Comparison of ENCODE assay signal across 19 mouse cellular contexts in the genomic region with DNA sequence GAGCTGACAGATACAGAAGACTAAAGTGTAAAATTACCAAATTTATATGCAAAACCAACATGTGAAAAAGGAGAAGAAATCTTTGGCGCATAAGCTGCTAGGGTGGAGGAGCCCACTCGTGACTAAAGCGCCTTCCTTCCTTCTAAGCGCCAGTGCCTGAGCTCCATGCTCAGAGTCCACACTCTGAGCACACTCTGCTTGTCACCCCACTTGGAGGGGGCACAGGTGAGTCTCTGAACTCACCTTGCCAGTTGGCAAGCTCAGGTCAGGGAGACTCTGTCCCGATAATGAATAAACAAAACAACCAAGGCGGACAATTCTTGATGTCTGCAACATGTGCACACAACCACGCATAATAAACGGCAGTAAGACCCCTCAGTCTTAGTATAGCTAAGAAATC. TPM values are rescaled to one million over a fixed set of nuclear protein-coding genes. Genes with fewer than 3 reads are reported as not detected.
DNase-seq lines count a peak whose midpoint lies in the region; ATAC-seq and TF ChIP-seq lines count a peak whose summit lies in the region.
"Had no signal": no experiment of that assay in that cellular context is flagged by ENCODE, and none has a peak within 500 bp of the region (broad histone marks: within the 10 kb centered on the region; RNA-seq: fewer than 3 reads in every experiment).

No protein-coding gene starts in this region.

- H3K9me3 ChIP-seq in liver, embryonic 12.5 days (replicated peaks): no peaks in the 10 kb centered on the region
- no peaks in the 10 kb centered on the region for H3K9me3 ChIP-seq in intestine, embryonic 15.5 days
- H3K9me3 ChIP-seq in liver, postnatal 0 days (ENCODE audit: low read length): no peaks in the 10 kb centered on the region
- no peaks in the 10 kb centered on the region for H3K9me3 ChIP-seq in stomach, embryonic 16.5 days (replicated peaks; ENCODE audit: control insufficient read depth, low read length)
- H3K9me3 ChIP-seq in limb, embryonic 10.5 days (replicated peaks): no peaks in the 10 kb centered on the region
- no peaks in the 10 kb centered on the region for H3K9me3 ChIP-seq in hindbrain, embryonic 11.5 days (ENCODE audit: control insufficient read depth, low read length)
- H3K9me3 ChIP-seq: heart, embryonic 13.5 days; hindbrain, embryonic 13.5 days; midbrain, embryonic 15.5 days; neural tube, embryonic 12.5 days had no signal

- peak overlapping the region; percentile 9; the same call in 1 of the 2 replicates for H3K9ac ChIP-seq in liver, adult 2 months (ENCODE audit: low read depth, low read length)
- no peak overlapping the region for H3K9ac ChIP-seq in liver, embryonic 12.5 days
- H3K9ac ChIP-seq in intestine, embryonic 15.5 days: no peak overlapping the region
- H3K9ac ChIP-seq in liver, postnatal 0 days (replicated peaks): no peak overlapping the region
- H3K9ac ChIP-seq in stomach, embryonic 16.5 days (ENCODE audit: low read length): no peak overlapping the region
- H3K9ac ChIP-seq in hindbrain, embryonic 11.5 days (ENCODE audit: low read depth, low read length): no peak overlapping the region
- H3K9ac ChIP-seq: heart, embryonic 13.5 days; hindbrain, embryonic 13.5 days; lung, embryonic 14.5 days; midbrain, embryonic 15.5 days; neural tube, embryonic 12.5 days had no signal

- no peak for TF ChIP-seq POLR2A in liver, adult 2 months (IDR thresholded peaks at IDR 0.05; ENCODE audit: extremely low read depth, insufficient read depth, low read length)

- H3K27me3 ChIP-seq in liver, adult 2 months (ENCODE audit: control insufficient read depth, insufficient read depth, low read length): no peaks in the 10 kb centered on the region
- 0 out of 2 replicates have a peak, but pooled peaks cover 7% of the 10 kb centered on the region for H3K27me3 ChIP-seq in liver, embryonic 12.5 days (replicated peaks)
- H3K27me3 ChIP-seq in intestine, embryonic 15.5 days (replicated peaks): no peaks in the 10 kb centered on the region
- H3K27me3 ChIP-seq in liver, postnatal 0 days (ENCODE audit: insufficient read depth, low read length): no peaks in the 10 kb centered on the region
- no peaks in the 10 kb centered on the region for H3K27me3 ChIP-seq in stomach, embryonic 16.5 days (ENCODE audit: control insufficient read depth, insufficient read depth, low read length)
- H3K27me3 ChIP-seq in limb, embryonic 10.5 days (ENCODE audit: low read depth, poor library complexity, severe bottlenecking): no peaks in the 10 kb centered on the region
- no peaks in the 10 kb centered on the region for H3K27me3 ChIP-seq in hindbrain, embryonic 11.5 days (ENCODE audit: control insufficient read depth, insufficient read depth, low read length)
- H3K27me3 ChIP-seq: heart, embryonic 13.5 days; hindbrain, embryonic 13.5 days; midbrain, embryonic 15.5 days; neural tube, embryonic 12.5 days had no signal

- no peak for TF ChIP-seq EP300 in liver, postnatal 0 days (IDR thresholded peaks at IDR 0.05; ENCODE audit: low read depth)

- peaks cover 38% of the 10 kb centered on the region for H3K79me2 ChIP-seq in liver, adult 2 months (ENCODE audit: control insufficient read depth, insufficient read depth, low read length)

- WGBS in liver, adult 2 months: 16% methylated on average over 8 of the region's 8 CpGs
- 76% methylated on average over 8 of the region's 8 CpGs for WGBS in liver, embryonic 12.5 days (ENCODE audit: insufficient replicate concordance)
- 57% methylated on average over 8 of the region's 8 CpGs for WGBS in intestine, embryonic 15.5 days
- 60% methylated on average over 8 of the region's 8 CpGs for WGBS in liver, postnatal 0 days (ENCODE audit: insufficient replicate concordance)
- 69% methylated on average over 8 of the region's 8 CpGs for WGBS in stomach, embryonic 16.5 days
- WGBS in limb, embryonic 10.5 days: 88% methylated on average over 8 of the region's 8 CpGs
- WGBS in hindbrain, embryonic 11.5 days: 92% methylated on average over 8 of the region's 8 CpGs

- TF ChIP-seq CTCF in liver, adult 2 months (IDR thresholded peaks at IDR 0.05; ENCODE audit: low read depth, low read length): no peak
- no peak for TF ChIP-seq CTCF in liver, postnatal 0 days (IDR thresholded peaks at IDR 0.05; ENCODE audit: low read depth)

- no peaks in the 10 kb centered on the region for H3K36me3 ChIP-seq in liver, adult 2 months (ENCODE audit: control insufficient read depth, insufficient read depth, low read length)
- peaks cover 22% of the 10 kb centered on the region for H3K36me3 ChIP-seq in liver, embryonic 12.5 days
- H3K36me3 ChIP-seq in intestine, embryonic 15.5 days: 0 out of 2 replicates have a peak, but pooled peaks cover 5% of the 10 kb centered on the region
- peaks cover 12% of the 10 kb centered on the region; the same call in 1 of the 2 replicates for H3K36me3 ChIP-seq in liver, postnatal 0 days (replicated peaks; ENCODE audit: insufficient read depth, low read length)
- no peaks in the 10 kb centered on the region; the same call in 1 of the 2 replicates for H3K36me3 ChIP-seq in stomach, embryonic 16.5 days (ENCODE audit: control insufficient read depth, insufficient read depth, low read length)
- H3K36me3 ChIP-seq in limb, embryonic 10.5 days: peaks cover 48% of the 10 kb centered on the region
- peaks cover 5% of the 10 kb centered on the region; the same call in 1 of the 2 replicates for H3K36me3 ChIP-seq in hindbrain, embryonic 11.5 days (ENCODE audit: control insufficient read depth, insufficient read depth, low read length)

- ATAC-seq in liver, embryonic 12.5 days: no peak
- ATAC-seq in intestine, embryonic 15.5 days: peak; percentile 48; the same call in 1 of the 2 replicates
- ATAC-seq in liver, postnatal 0 days: no peak
- ATAC-seq in stomach, embryonic 16.5 days (ENCODE audit: insufficient read depth, low FRiP score): no peak
- no peak for ATAC-seq in hindbrain, embryonic 11.5 days (ENCODE audit: low FRiP score)

- H3K27ac ChIP-seq in liver, adult 2 months (replicated peaks; ENCODE audit: insufficient read depth, low read depth, low read length): peak overlapping the region; percentile 59
- no peak overlapping the region for H3K27ac ChIP-seq in liver, embryonic 12.5 days
- H3K27ac ChIP-seq in intestine, embryonic 15.5 days: peak overlapping the region; percentile 59
- peak overlapping the region; percentile 26; the same call in 1 of the 2 replicates for H3K27ac ChIP-seq in liver, postnatal 0 days (ENCODE audit: low read depth)
- H3K27ac ChIP-seq in stomach, embryonic 16.5 days (ENCODE audit: low read length): peak overlapping the region; percentile 44; the same call in 1 of the 2 replicates
- H3K27ac ChIP-seq in limb, embryonic 10.5 days: no peak overlapping the region
- H3K27ac ChIP-seq in hindbrain, embryonic 11.5 days (ENCODE audit: low read depth, low read length): no peak overlapping the region
- H3K27ac ChIP-seq: heart, embryonic 13.5 days; hindbrain, embryonic 13.5 days; midbrain, embryonic 15.5 days; neural tube, embryonic 12.5 days had no signal

- peaks cover 47% of the 10 kb centered on the region for H3K4me1 ChIP-seq in liver, adult 2 months (ENCODE audit: control insufficient read depth, insufficient read depth, low read length)
- H3K4me1 ChIP-seq in liver, embryonic 12.5 days: peaks cover 47% of the 10 kb centered on the region
- peaks cover 31% of the 10 kb centered on the region for H3K4me1 ChIP-seq in intestine, embryonic 15.5 days (replicated peaks)
- H3K4me1 ChIP-seq in liver, postnatal 0 days (ENCODE audit: insufficient read depth): peaks cover 46% of the 10 kb centered on the region
- peaks cover 51% of the 10 kb centered on the region for H3K4me1 ChIP-seq in stomach, embryonic 16.5 days (ENCODE audit: control insufficient read depth, insufficient read depth, low read length)
- H3K4me1 ChIP-seq in limb, embryonic 10.5 days: peaks cover 32% of the 10 kb centered on the region
- H3K4me1 ChIP-seq in hindbrain, embryonic 11.5 days (replicated peaks; ENCODE audit: control insufficient read depth, insufficient read depth, low read length): no peaks in the 10 kb centered on the region

- peak; percentile 75 for DNase-seq in liver, adult 2 months (ENCODE audit: extremely low read depth, low read depth, low spot score)
- no peak for DNase-seq in liver, postnatal 0 days
- DNase-seq in limb, embryonic 10.5 days (ENCODE audit: low spot score): no peak
- no peak for DNase-seq in hindbrain, embryonic 11.5 days (ENCODE audit: low spot score)
- no peak for DNase-seq in right cerebral cortex, postnatal 14 days
- DNase-seq: adrenal gland, adult 2 months; cerebellum, adult 8-10 months; kidney, postnatal 4 days; lung, embryonic 14.5 days; lung, postnatal 4 days; retina, postnatal 1 day; thymus, postnatal 25 days had no signal

- H3K4me2 ChIP-seq in liver, embryonic 12.5 days: no peak overlapping the region
- H3K4me2 ChIP-seq in intestine, embryonic 15.5 days (replicated peaks): peak overlapping the region; percentile 5
- H3K4me2 ChIP-seq in liver, postnatal 0 days (ENCODE audit: low read depth, low read length): peak overlapping the region; percentile 56
- H3K4me2 ChIP-seq in stomach, embryonic 16.5 days (ENCODE audit: low read depth, low read length): peak overlapping the region; percentile 9; the same call in 1 of the 2 replicates
- H3K4me2 ChIP-seq in hindbrain, embryonic 11.5 days (replicated peaks; ENCODE audit: low read depth, low read length): no peak overlapping the region
- H3K4me2 ChIP-seq: heart, embryonic 13.5 days; hindbrain, embryonic 13.5 days; lung, embryonic 14.5 days; midbrain, embryonic 15.5 days; neural tube, embryonic 12.5 days had no signal

- no peak overlapping the region for H3K4me3 ChIP-seq in liver, adult 2 months (ENCODE audit: insufficient read depth, low read depth, low read length)
- no peak overlapping the region for H3K4me3 ChIP-seq in liver, embryonic 12.5 days
- no peak overlapping the region for H3K4me3 ChIP-seq in intestine, embryonic 15.5 days (replicated peaks)
- H3K4me3 ChIP-seq in liver, postnatal 0 days (ENCODE audit: low read depth, low read length): no peak overlapping the region
- H3K4me3 ChIP-seq in stomach, embryonic 16.5 days (replicated peaks; ENCODE audit: low read length): no peak overlapping the region
- H3K4me3 ChIP-seq in limb, embryonic 10.5 days: no peak overlapping the region
- H3K4me3 ChIP-seq in hindbrain, embryonic 11.5 days (ENCODE audit: low read depth, low read length): no peak overlapping the region
- H3K4me3 ChIP-seq: heart, embryonic 13.5 days; hindbrain, embryonic 13.5 days; midbrain, embryonic 15.5 days; neural tube, embryonic 12.5 days had no signal

RNA-seq across cellular contexts. Expression of a gene that starts 26.4 kb away (rescaled TPM):
- total RNA-seq in liver, adult 2 months (2014; rRNA removed): 10.8 and 12.0 TPM in 2 replicates
- polyA plus RNA-seq in liver, adult 2 months (2012; rRNA removed): 17.5 and 25.5 TPM in 2 replicates
- polyA plus RNA-seq in liver, embryonic 12.5 days (2016; fragmentation: Nextera tagmentation; extraction: Ambion mirVana): 9.5 and 9.6 TPM in 2 replicates
- polyA plus RNA-seq in intestine, embryonic 15.5 days (2015; fragmentation: Nextera tagmentation; extraction: Ambion mirVana): 37.6 and 39.9 TPM in 2 replicates
- 8.0 and 9.6 TPM in 2 replicates for polyA plus RNA-seq in liver, postnatal 0 days (2015; fragmentation: Nextera tagmentation; extraction: Ambion mirVana)
- polyA plus RNA-seq in stomach, embryonic 16.5 days (2015; fragmentation: Nextera tagmentation; extraction: Ambion mirVana): 33.0 and 37.4 TPM in 2 replicates
- 37.0 and 39.6 TPM in 2 replicates for polyA plus RNA-seq in limb, embryonic 10.5 days (2016; fragmentation: Nextera tagmentation; extraction: Ambion mirVana)
- 62.6 and 73.4 TPM in 2 replicates for polyA plus RNA-seq in hindbrain, embryonic 11.5 days (2014; fragmentation: Nextera tagmentation; extraction: Ambion mirVana)

Comparison
In these comparisons a context has a peak if more than half of its experiments do, and no peak if none do; other contexts are left out.
1. H3K27ac ChIP-seq: peak in liver, adult 2 months (single experiment), intestine, embryonic 15.5 days (single experiment), liver, postnatal 0 days (single experiment) and stomach, embryonic 16.5 days (single experiment); none in liver, embryonic 12.5 days (single experiment), limb, embryonic 10.5 days (single experiment) and hindbrain, embryonic 11.5 days (single experiment).
2. H3K4me2 ChIP-seq: peak in intestine, embryonic 15.5 days (single experiment), liver, postnatal 0 days (single experiment) and stomach, embryonic 16.5 days (single experiment); none in liver, embryonic 12.5 days (single experiment) and hindbrain, embryonic 11.5 days (single experiment).